Mouse (Mus musculus): ENCODE results near the gene Btbd11. TPM values are rescaled to one million over a fixed set of nuclear protein-coding genes. Genes with fewer than 3 reads are reported as not detected.

The Btbd11 gene
- polyA plus RNA-seq, 1 experiment, result 4.1 TPM

DNA sequence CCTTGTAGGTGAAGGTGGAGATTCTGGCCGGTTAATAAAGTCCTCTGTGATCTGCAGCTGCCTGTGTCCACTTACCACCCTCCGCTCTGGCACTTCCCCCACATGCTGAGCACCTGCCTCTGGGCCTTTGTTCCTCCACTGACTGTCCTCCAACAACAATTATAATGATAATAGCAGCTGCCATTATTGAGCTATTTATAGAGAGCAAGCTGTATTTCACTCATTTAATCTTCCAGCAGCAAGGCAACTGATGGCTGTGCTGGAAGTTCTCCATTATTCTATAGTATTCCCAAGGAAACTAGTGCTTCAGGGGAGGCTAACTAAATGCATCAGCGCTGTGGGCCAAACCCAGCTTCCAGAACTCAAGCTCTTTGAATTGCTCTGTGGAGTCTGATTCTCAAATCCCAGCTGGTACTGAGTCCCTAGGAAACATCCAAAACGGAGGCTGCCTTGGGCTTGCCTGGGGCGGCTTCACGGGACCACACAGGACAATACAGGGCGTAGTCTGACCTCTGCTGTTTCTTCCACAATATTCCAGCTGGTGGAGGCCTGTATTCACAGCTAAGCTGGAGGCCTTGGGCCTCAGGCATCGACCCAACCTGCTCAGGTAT, 153.0 kb downstream of the Btbd11 start:
- TF ChIP-seq CTCF (conservative IDR thresholded peaks at IDR 0.05; ENCODE audit: insufficient read depth, insufficient read length, low read depth, low read length), result no peak
- TF ChIP-seq POLR2A (IDR thresholded peaks at IDR 0.05; ENCODE audit: low read depth, low read length), result no peak
- WGBS, result 47% methylated on average over 8 of the region's 8 CpGs

DNA sequence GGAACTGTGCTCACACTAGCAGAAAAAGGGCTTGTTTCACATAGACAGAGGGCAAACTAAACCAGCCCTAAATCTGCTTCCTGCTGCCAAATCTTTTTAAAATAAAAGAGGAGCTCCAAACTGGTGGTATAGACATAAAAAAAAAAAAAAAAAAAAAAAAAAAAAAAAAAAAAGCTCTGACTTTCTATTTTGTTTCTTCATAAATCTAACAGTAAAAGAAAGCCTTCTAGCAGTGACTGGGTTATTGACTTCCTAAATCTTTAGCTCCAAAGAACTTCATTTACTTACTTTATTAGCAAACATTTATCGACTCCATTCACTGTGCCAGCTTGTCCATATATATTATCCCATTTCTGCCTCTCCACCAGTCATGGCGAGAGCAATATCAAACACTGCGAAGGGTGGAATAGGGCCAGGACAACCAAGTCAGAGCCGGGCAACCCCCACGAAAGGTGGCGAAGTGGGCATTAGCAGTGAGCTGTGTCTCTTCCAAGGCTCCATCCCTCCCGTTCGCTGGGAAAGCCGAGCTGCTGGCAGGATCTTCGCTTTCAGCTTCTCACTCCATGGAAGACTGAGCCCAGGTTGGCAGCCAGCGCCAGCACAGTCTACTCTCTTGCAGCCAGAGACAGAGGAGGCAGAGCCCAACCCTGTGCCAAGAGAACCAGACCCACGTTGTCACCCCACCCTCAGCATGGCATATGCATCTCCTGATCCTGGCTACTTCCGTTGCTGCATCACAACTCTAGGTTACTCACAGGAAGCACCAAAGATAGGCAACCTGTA, 153.9 kb downstream of the Btbd11 start:
- TF ChIP-seq CTCF (conservative IDR thresholded peaks at IDR 0.05; ENCODE audit: insufficient read depth, insufficient read length, low read depth, low read length), result no peak
- no peak for TF ChIP-seq POLR2A (IDR thresholded peaks at IDR 0.05; ENCODE audit: low read depth, low read length)
- 83% methylated on average over 13 of the region's 13 CpGs for WGBS
- no peak for DNase-seq
- Histone ChIP-seq H3K4me3 (ENCODE audit: insufficient read depth, low read depth, low read length) (no peak overlapping the region), H3K36me3 (ENCODE audit: control insufficient read depth, insufficient read depth, low read length) (no peaks in the 10 kb centered on the region), H3K27me3 (replicated peaks; ENCODE audit: control insufficient read depth, insufficient read depth, low read length) (no peaks in the 10 kb centered on the region), H3K27ac (ENCODE audit: insufficient read depth, low read depth, low read length) (no peak overlapping the region), H3K4me1 (ENCODE audit: control insufficient read depth, insufficient read depth, low read length) (no peaks in the 10 kb centered on the region)

More for the DNA sequence above, 153.0 kb downstream of the Btbd11 start:
- H3K4me3 ChIP-seq (ENCODE audit: insufficient read depth, low read depth, low read length), result no peak overlapping the region
- H3K27ac ChIP-seq (ENCODE audit: insufficient read depth, low read depth, low read length), result no peak overlapping the region
- DNase-seq, result no peak
- no peaks in the 10 kb centered on the region for H3K36me3 ChIP-seq (ENCODE audit: control insufficient read depth, insufficient read depth, low read length)
- H3K27me3 ChIP-seq (replicated peaks; ENCODE audit: control insufficient read depth, insufficient read depth, low read length), result no peaks in the 10 kb centered on the region
- H3K4me1 ChIP-seq (ENCODE audit: control insufficient read depth, insufficient read depth, low read length), result no peaks in the 10 kb centered on the region

- 91% methylated on average over 3 of the region's 3 CpGs for WGBS
- Histone ChIP-seq H3K4me1 (ENCODE audit: control insufficient read depth, insufficient read depth, low read length) (no peaks in the 10 kb centered on the region), H3K4me3 (ENCODE audit: insufficient read depth, low read depth, low read length) (no peak overlapping the region), H3K27me3 (replicated peaks; ENCODE audit: control insufficient read depth, insufficient read depth, low read length) (no peaks in the 10 kb centered on the region), H3K27ac (ENCODE audit: insufficient read depth, low read depth, low read length) (no peak overlapping the region), H3K36me3 (ENCODE audit: control insufficient read depth, insufficient read depth, low read length) (no peaks in the 10 kb centered on the region)
- TF ChIP-seq POLR2A (IDR thresholded peaks at IDR 0.05; ENCODE audit: low read depth, low read length) (no peak), CTCF (conservative IDR thresholded peaks at IDR 0.05; ENCODE audit: insufficient read depth, insufficient read length, low read depth, low read length) (no peak)
- no peak for DNase-seq
These were observed 154.9 kb downstream of the Btbd11 start for GRCm38 (mm10) chr10:85541481-85541880.

GRCm38 (mm10) chr10:85541892-85542630, 155.4 kb downstream of the Btbd11 start:
- 92% methylated on average over 14 of the region's 14 CpGs for WGBS

DNA sequence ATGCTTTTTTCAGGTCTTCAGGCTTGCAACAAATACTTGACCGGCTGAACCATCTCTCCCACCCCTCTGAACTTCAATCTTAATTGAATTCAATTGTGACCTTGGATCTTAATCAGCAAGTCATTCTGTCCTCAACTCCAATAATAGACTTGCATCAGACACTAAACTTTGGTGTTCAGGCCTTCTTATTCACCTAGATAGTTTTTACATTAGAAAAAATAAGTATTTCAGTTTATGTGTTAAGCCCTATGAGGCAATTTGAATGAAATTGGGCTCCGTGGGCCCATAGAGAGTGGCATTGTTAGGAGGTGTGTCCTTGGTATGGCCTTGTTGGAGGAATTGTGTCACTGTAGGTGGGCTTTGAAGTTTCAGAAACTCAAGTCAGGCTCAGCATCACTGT, 156.7 kb downstream of the Btbd11 start:
- 84% methylated on average over 2 of the region's 2 CpGs for whole genome bisulfite sequencing
- Histone ChIP-seq H3K4me1 (ENCODE audit: control insufficient read depth, insufficient read depth, low read length) (no peaks in the 10 kb centered on the region), H3K4me3 (ENCODE audit: insufficient read depth, low read depth, low read length) (no peak overlapping the region), H3K27me3 (replicated peaks; ENCODE audit: control insufficient read depth, insufficient read depth, low read length) (no peaks in the 10 kb centered on the region), H3K27ac (ENCODE audit: insufficient read depth, low read depth, low read length) (no peak overlapping the region), H3K36me3 (ENCODE audit: control insufficient read depth, insufficient read depth, low read length) (no peaks in the 10 kb centered on the region)
- no peak for DNase-seq
- no peak for TF ChIP-seq POLR2A (IDR thresholded peaks at IDR 0.05; ENCODE audit: low read depth, low read length)

More at GRCm38 (mm10) chr10:85541892-85542630, 155.4 kb downstream of the Btbd11 start:
- no peak for DNase-seq
- no peaks in the 10 kb centered on the region for H3K36me3 ChIP-seq (ENCODE audit: control insufficient read depth, insufficient read depth, low read length)
- no peak overlapping the region for H3K27ac ChIP-seq (ENCODE audit: insufficient read depth, low read depth, low read length)
- H3K4me1 ChIP-seq (ENCODE audit: control insufficient read depth, insufficient read depth, low read length), result no peaks in the 10 kb centered on the region
- H3K4me3 ChIP-seq (ENCODE audit: insufficient read depth, low read depth, low read length), result no peak overlapping the region
- no peaks in the 10 kb centered on the region for H3K27me3 ChIP-seq (replicated peaks; ENCODE audit: control insufficient read depth, insufficient read depth, low read length)
- TF ChIP-seq CTCF (conservative IDR thresholded peaks at IDR 0.05; ENCODE audit: insufficient read depth, insufficient read length, low read depth, low read length) (no peak), POLR2A (IDR thresholded peaks at IDR 0.05; ENCODE audit: low read depth, low read length) (no peak)

DNA sequence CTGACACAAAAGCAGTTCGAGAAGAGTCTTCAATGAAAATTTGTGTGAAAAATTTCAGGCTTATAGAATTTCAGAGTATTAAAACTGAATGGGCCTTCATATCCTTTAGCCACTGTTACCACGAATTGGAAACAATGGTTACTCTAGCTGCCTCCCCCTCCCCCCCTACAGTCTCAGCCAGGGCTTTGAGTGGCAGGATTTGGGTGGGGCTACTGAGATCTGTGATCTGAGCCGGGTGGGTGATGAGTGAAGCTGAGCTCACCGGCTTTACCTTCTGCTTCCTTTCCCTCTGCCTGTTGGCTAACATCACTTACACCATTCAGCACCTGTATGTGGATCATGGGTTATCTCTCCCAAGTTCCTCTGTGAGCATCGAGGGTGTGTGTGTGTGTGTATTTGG, 158.4 kb downstream of the Btbd11 start:
- Histone ChIP-seq H3K4me1 (ENCODE audit: control insufficient read depth, insufficient read depth, low read length) (no peaks in the 10 kb centered on the region), H3K27ac (ENCODE audit: insufficient read depth, low read depth, low read length) (no peak overlapping the region), H3K36me3 (ENCODE audit: control insufficient read depth, insufficient read depth, low read length) (no peaks in the 10 kb centered on the region), H3K4me3 (ENCODE audit: insufficient read depth, low read depth, low read length) (no peak overlapping the region), H3K27me3 (replicated peaks; ENCODE audit: control insufficient read depth, insufficient read depth, low read length) (no peaks in the 10 kb centered on the region)
- TF ChIP-seq CTCF (conservative IDR thresholded peaks at IDR 0.05; ENCODE audit: insufficient read depth, insufficient read length, low read depth, low read length), result no peak
- no peak for TF ChIP-seq POLR2A (IDR thresholded peaks at IDR 0.05; ENCODE audit: low read depth, low read length)
- DNase-seq, result no peak
- 55% methylated on average over 5 of the region's 5 CpGs for WGBS

DNA sequence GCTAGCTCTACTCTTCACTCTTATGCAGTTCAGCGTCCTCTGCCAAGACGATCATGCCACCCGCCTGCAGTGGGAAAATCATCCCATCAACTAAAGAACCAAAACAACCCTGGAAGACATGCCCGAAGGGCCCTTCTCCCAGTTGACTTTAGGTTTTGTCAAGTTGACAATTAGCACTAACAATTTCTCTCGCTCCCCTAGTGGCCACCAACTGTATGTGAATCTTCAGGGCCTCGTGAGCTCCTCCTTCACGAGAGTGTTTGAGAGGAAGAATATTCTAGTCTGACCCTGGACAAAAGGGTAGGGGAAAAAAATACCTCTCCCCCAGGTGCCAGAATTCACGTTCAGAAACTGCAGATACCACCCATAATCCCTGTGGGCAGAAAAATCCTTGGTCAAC, 168.6 kb downstream of the Btbd11 start:
- Histone ChIP-seq H3K4me1 (ENCODE audit: control insufficient read depth, insufficient read depth, low read length) (no peaks in the 10 kb centered on the region), H3K4me3 (ENCODE audit: insufficient read depth, low read depth, low read length) (no peak overlapping the region), H3K27ac (ENCODE audit: insufficient read depth, low read depth, low read length) (no peak overlapping the region), H3K36me3 (ENCODE audit: control insufficient read depth, insufficient read depth, low read length) (no peaks in the 10 kb centered on the region), H3K27me3 (replicated peaks; ENCODE audit: control insufficient read depth, insufficient read depth, low read length) (no peaks in the 10 kb centered on the region)
- 69% methylated on average over 8 of the region's 8 CpGs for WGBS
- TF ChIP-seq CTCF (conservative IDR thresholded peaks at IDR 0.05; ENCODE audit: insufficient read depth, insufficient read length, low read depth, low read length) (no peak), POLR2A (IDR thresholded peaks at IDR 0.05; ENCODE audit: low read depth, low read length) (no peak)
- no peak for DNase-seq

Data from kidney, adult 2 months (tissue).